Mouse (Mus musculus): Measurements from ENCODE around the gene Sap25. TPM values are rescaled to one million over a fixed set of nuclear protein-coding genes. Genes with fewer than 3 reads are reported as not detected.
"Not testable (repeated sequence)": the region's sequence is repeated elsewhere in the genome, so short reads cannot be mapped to it uniquely, and the experiment has no call there.

Sap25 gene
- polyA plus RNA-seq, 1 experiment from 2014 or later = 6.5 TPM

DNA sequence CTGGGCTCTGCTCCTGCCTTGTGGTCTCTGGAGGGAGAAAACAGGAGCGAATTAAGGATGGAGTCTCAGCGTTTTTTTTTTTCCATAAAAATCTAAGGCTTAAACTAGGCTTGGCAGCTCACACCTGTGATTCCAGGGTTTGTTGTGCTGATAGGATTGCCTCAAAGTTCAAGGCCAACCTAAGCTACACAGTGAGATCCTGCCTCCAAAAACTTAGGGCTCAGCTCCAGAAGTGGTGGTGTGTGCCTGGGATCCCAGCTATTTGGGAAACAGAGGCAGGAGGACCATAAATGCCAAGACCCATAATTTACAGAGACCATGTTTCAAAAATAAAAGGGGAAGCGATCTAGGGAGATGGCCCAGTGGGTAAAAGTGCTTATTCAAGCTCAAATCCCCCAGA, 31.8 kb upstream of the Sap25 start:
- WGBS (ENCODE audit: insufficient replicate concordance) = 56% methylated on average over 3 of the region's 3 CpGs
- Histone ChIP-seq H3K36me3 (peaks cover 20% of the 10 kb centered on the region), H3K27me3 (replicated peaks) (peaks cover 30% of the 10 kb centered on the region), H3K9me3 (replicated peaks) (no peaks in the 10 kb centered on the region), H3K4me1 (peaks cover 72% of the 10 kb centered on the region), H3K9ac (no peak overlapping the region), H3K27ac (no peak overlapping the region), H3K4me2 (no peak overlapping the region), H3K4me3 (no peak overlapping the region)
- no peak for ATAC-seq

DNA sequence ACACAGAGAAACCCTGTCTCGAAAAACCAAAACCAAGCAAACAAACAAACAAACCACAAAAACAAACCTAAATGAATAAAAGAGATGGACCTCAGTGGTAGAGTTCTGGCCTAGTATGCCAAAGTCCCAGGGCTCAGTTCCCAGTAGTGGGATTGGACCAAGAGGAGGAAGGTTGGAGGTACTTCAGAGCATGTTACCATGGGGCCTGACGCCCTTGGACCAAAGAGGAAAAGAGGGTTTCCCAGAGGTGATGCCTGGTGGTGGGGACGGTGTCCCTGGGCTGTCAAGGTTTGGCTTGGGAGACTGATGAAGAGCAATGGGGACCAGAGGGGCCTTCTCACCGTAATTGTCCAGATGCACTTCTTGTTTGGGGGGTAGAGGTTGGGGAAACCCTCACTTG, 31.1 kb upstream of the Sap25 start:
- Histone ChIP-seq H3K36me3 (peaks cover 20% of the 10 kb centered on the region), H3K27me3 (replicated peaks) (peaks cover 30% of the 10 kb centered on the region), H3K27ac (no peak overlapping the region), H3K4me1 (peaks cover 65% of the 10 kb centered on the region), H3K9ac (no peak overlapping the region), H3K4me3 (peak overlapping the region; percentile 7; the same call in 1 of the 2 replicates), H3K4me2 (peak overlapping the region; percentile 39), H3K9me3 (replicated peaks) (no peaks in the 10 kb centered on the region)
- WGBS (ENCODE audit: insufficient replicate concordance) = 63% methylated on average over 4 of the region's 4 CpGs
- ATAC-seq = no peak

DNA sequence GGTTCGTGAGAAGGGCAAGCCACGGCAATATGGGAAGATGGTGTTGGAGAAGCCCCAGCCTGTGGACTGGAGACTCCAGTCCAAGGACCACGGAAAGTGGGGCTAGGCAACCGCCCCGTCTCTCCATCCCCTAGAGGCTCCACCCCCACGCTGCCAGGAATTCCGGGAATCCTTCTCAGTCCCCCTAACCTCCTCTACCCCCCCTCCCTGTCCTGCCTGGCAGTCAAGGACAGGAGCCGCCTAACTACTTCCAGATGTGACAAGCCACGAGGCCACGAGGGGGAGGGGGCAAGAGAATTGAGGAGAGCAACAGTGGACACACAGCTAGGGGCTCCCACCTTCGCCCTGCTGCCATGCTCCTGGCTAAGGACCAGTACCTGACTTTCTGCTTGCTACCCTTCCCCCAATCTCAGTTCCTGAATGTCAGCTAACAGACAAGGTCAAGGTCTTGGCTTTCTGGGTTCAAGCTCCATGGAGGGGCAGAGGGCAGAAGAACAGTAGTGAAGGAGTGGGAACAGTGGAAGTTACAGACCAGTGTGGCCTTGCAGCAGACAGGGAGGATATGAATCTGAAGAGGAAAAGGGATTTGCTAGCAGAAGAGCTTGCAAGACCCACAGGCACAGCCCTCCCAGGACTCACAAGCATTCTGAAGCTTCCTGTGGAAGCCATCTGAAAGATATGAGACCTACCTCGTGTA, 30.4 kb upstream of the Sap25 start:
- H3K9ac ChIP-seq = 0 out of 2 replicates have a peak overlapping the region, but pooled peaks have one; percentile 2
- no peak for ATAC-seq
- H3K27me3 ChIP-seq (replicated peaks) = peaks cover 30% of the 10 kb centered on the region
- no peaks in the 10 kb centered on the region for H3K9me3 ChIP-seq (replicated peaks)
- H3K4me2 ChIP-seq = peak overlapping the region; percentile 39
- WGBS (ENCODE audit: insufficient replicate concordance) = 33% methylated on average over 12 of the region's 12 CpGs
- H3K4me3 ChIP-seq = peak overlapping the region; percentile 7
- H3K4me1 ChIP-seq = peaks cover 58% of the 10 kb centered on the region
- peak overlapping the region; percentile 59 for H3K27ac ChIP-seq
- H3K36me3 ChIP-seq = peaks cover 17% of the 10 kb centered on the region

DNA sequence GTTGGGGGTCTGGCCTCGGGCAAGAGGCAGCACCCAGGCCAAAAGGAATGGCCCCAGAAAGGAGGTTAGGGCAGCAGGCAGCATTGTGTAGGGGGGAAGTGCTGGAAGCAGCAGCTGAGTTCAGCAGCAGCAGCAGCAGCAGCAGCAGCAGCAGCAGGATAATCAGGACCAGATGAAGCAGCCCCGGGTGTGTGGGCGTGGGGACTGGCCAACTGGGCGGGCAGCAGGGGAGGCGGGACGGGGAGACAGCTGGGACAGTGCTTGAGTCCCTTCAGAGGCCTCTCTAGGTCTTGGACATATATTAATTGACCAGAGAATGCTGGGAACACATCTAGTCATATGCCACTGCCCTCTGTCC, 29.9 kb upstream of the Sap25 start:
- H3K9ac ChIP-seq = 0 out of 2 replicates have a peak overlapping the region, but pooled peaks have one; percentile 2
- no peak for ATAC-seq
- 20% methylated on average over 6 of the region's 6 CpGs for WGBS (ENCODE audit: insufficient replicate concordance)
- H3K36me3 ChIP-seq = peaks cover 12% of the 10 kb centered on the region
- no peaks in the 10 kb centered on the region for H3K9me3 ChIP-seq (replicated peaks)
- H3K27me3 ChIP-seq (replicated peaks) = peaks cover 30% of the 10 kb centered on the region
- H3K27ac ChIP-seq = peak overlapping the region; percentile 59
- peak overlapping the region; percentile 39 for H3K4me2 ChIP-seq
- H3K4me1 ChIP-seq = peaks cover 53% of the 10 kb centered on the region
- peak overlapping the region; percentile 7 for H3K4me3 ChIP-seq

DNA sequence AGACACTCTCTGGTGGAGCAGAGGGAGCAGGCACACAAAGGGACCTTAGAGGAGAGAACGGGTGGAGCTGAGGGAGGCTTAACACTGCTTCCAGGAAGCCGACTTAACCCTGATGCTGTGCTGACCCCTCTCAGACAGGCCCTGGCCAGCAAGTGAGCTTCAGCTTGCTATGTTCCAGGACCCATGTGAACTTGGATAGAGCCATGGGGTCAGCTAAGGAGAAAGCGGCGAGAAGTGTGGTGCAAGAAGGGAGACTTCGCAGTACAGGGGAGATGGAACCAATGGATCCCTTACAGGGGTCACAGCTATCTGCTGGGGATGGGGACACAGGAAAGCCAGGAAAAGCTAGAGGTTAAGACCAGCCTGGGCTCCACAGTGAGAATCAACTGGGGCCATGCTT, 28.1 kb upstream of the Sap25 start:
- H3K4me1 ChIP-seq = peaks cover 53% of the 10 kb centered on the region
- no peaks in the 10 kb centered on the region for H3K9me3 ChIP-seq (replicated peaks)
- no peak overlapping the region for H3K27ac ChIP-seq
- H3K36me3 ChIP-seq = no peaks in the 10 kb centered on the region
- 74% methylated on average over 5 of the region's 5 CpGs for WGBS (ENCODE audit: insufficient replicate concordance)
- H3K4me2 ChIP-seq = no peak overlapping the region
- H3K4me3 ChIP-seq = no peak overlapping the region
- H3K27me3 ChIP-seq (replicated peaks) = peaks cover 33% of the 10 kb centered on the region
- H3K9ac ChIP-seq = no peak overlapping the region
- ATAC-seq = no peak

DNA sequence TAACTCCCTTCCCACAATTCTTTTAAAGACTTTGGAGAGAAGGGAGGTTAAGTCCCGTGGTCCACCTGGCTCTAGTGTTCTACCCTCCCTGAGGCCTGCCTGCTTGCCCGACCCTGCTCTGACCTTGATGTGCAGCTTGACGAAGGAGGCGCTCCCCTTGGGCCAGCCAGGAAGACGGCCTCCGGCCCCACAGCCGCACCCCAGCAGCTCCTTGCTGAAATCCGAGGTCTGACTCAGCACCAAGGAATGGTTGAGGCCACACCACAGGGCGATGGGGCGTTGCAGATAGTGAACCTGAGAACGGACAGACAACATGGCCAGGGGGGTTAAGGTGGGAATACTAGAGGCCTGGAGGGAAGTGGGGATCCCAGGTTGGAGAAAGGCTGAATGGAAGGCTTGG, 27.6 kb upstream of the Sap25 start, which contains the start of gene Pcolce:
TSS of gene Pcolce (minus strand) at position 235 of the 400 bp plus-strand sequence.
- no peaks in the 10 kb centered on the region for H3K9me3 ChIP-seq (replicated peaks)
- no peak within 1 kb of the TSS for H3K4me3 ChIP-seq
- WGBS (ENCODE audit: insufficient replicate concordance) = 41% methylated on average over 11 of the region's 11 CpGs
- ATAC-seq = no peak
- no peaks in the 10 kb centered on the region for H3K36me3 ChIP-seq
- H3K27ac ChIP-seq = no peak within 1 kb of the TSS
- no peak within 1 kb of the TSS for H3K4me2 ChIP-seq
- peaks cover 33% of the 10 kb centered on the region for H3K27me3 ChIP-seq (replicated peaks)
- H3K4me1 ChIP-seq = peaks cover 48% of the 10 kb centered on the region
- H3K9ac ChIP-seq = no peak within 1 kb of the TSS

DNA sequence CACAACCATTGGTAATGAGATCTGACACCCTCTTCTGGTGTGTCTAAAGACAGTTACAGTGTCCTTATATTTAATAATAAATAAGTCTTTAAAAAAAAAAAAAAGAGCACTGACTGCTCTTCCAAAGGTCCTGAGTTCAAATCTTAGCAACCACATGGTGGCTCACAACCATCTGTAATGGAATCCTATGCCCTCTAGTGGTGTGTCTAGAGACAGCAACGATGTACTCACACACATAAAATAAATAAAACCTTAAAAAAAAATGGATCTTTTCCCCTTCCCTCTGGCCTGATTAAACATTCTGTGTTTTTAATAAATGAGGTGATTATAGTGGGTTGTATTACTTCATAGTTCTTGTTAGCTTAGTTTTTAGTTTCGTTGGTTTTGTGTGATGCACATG, 26.2 kb upstream of the Sap25 start:
- H3K27ac ChIP-seq; H3K36me3 ChIP-seq; ATAC-seq; H3K9ac ChIP-seq; H3K4me3 ChIP-seq; H3K4me2 ChIP-seq; H3K9me3 ChIP-seq (replicated peaks): not testable (repeated sequence)
- H3K4me1 ChIP-seq = peaks cover 35% of the 10 kb centered on the region
- H3K27me3 ChIP-seq (replicated peaks) = peaks cover 22% of the 10 kb centered on the region
- 82% methylated on average over 2 of the region's 2 CpGs for WGBS (ENCODE audit: insufficient replicate concordance)

DNA sequence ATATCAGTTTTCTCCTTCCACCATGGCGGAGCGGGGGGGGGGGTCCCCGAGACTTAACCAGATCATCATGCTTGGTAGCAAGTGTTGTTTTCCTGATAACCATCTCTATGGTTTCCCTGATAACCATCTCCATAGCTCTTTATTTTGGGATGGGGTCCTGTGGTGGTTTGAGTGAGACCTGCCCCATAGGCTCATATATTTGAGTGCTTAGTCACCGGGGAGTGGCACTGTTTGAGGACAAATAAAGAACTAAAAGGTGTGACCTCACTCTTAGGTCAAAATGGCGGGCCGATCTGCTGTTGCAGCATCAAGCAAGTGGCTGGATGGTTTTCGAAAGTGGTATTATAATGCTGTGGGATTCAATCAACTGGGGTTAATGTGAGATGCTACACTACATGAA, 25.8 kb upstream of the Sap25 start:
- no peak for ATAC-seq
- Histone ChIP-seq H3K9ac (no peak overlapping the region), H3K9me3 (replicated peaks) (no peaks in the 10 kb centered on the region), H3K4me1 (peaks cover 30% of the 10 kb centered on the region), H3K27ac (no peak overlapping the region), H3K36me3 (no peaks in the 10 kb centered on the region), H3K4me2 (no peak overlapping the region), H3K4me3 (no peak overlapping the region), H3K27me3 (replicated peaks) (peaks cover 23% of the 10 kb centered on the region)
- 69% methylated on average over 7 of the region's 7 CpGs for WGBS (ENCODE audit: insufficient replicate concordance)

DNA sequence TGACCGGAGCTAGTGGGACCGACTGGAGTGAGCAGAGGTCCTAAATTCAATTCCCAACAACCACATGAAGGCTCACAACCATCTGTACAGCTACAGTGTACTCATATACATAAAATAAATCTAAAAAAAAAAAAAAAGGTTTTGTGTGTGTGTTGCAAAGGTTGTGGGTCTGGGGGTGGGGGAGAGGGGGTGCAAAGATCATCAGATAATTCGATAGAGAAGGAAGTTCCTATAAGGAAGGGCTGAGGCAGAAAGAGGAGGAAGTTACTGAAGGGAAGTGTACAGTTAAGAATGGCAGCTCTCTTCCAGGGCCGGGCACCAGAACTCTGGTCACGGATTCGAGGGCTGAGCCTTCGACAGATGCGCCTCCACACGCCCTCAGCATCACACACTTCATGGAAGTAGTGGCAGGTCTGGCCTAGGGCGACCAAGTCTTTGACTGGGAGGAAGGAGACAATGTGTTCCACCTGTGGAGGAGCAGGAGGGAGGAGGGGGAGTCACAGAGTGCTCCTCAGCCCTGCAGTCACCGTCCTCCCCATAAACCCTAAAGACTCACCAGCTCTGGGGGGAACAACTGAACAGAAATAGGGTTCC, 17.1 kb upstream of the Sap25 start:
- H3K36me3 ChIP-seq = no peaks in the 10 kb centered on the region
- 34% methylated on average over 11 of the region's 11 CpGs for WGBS (ENCODE audit: insufficient replicate concordance)
- no peak for ATAC-seq
- H3K4me1 ChIP-seq = peaks cover 19% of the 10 kb centered on the region
- no peak overlapping the region for H3K4me3 ChIP-seq
- no peak overlapping the region for H3K4me2 ChIP-seq
- peaks cover 25% of the 10 kb centered on the region; the same call in 1 of the 2 replicates for H3K27me3 ChIP-seq (replicated peaks)
- H3K9ac ChIP-seq = no peak overlapping the region
- no peak overlapping the region for H3K27ac ChIP-seq
- H3K9me3 ChIP-seq (replicated peaks) = no peaks in the 10 kb centered on the region

DNA sequence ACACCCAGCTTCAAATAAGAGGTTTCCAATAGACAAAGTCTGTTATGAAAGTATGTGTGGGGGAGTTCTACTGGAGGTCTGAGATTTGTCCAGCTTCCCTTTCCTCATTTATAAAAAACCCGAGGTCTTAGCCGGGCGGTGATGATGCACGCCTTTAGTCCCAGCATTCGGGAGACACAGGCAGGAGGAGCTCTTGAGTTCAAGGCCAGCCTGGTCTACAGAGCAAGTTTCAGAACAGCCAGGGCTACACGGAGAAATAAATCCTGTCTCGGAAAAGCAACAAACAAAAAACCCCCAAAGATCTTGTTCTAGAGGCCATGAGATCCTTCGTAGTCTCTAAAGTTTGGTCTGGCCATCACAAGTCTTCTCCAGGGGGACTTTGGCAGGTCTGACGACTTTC, 13.1 kb upstream of the Sap25 start:
- Histone ChIP-seq H3K4me3 (peak overlapping the region; percentile 84), H3K27me3 (replicated peaks) (0 out of 2 replicates have a peak, but pooled peaks cover 9% of the 10 kb centered on the region), H3K36me3 (peaks cover 14% of the 10 kb centered on the region), H3K9ac (peak overlapping the region; percentile 78), H3K4me2 (peak overlapping the region; percentile 93), H3K9me3 (replicated peaks) (no peaks in the 10 kb centered on the region), H3K27ac (peak overlapping the region; percentile 89), H3K4me1 (peaks cover 55% of the 10 kb centered on the region)
- WGBS (ENCODE audit: insufficient replicate concordance) = 3% methylated on average over 9 of the region's 9 CpGs
- no peak for ATAC-seq

DNA sequence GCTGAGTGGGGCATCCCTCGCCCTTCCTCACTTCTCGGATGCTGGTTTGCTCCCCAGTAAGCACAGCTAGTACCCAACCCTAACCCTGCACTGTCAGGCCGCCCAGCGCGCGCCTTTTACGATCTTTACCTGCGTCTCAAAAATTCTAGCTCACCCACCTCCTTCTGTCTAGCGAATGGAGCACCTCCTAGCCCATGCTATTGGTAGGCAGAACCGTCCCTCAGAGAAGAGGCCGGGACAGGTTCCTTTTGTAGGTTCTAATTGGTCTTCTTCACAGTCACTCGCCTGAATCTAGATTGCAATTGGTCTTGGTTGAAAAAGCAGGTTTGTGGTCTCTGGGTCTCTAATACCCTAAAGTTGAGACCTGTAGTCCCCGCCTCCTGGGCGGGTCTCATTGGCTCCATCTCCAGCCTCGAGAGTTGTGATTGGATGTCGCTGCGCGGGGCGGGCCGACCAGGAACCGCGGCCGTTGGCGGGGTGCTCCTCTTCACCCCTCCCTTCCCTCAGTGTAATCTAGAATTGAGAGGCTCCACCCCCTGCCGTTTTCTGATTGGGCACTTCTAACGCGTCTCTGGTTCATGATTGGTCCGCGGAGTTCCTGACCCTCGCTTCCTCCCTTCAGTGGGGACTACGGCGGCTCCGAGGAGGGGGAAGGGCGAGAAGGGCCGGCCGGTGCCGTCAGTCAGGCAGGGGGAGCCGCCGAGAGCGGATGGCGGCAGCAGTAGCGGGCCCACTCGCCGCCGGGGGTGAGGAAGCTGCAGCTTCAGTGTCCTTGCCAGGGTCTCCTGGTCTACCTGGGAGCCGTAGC, 12.4 kb upstream of the Sap25 start, which contains the start of the genes Fbxo24, Lrch4 and Gm20605:
TSS of gene Fbxo24 (minus strand) at position 505 of the 808 bp plus-strand sequence.
TSS of gene Lrch4 (plus strand) at position 624 of the 808 bp plus-strand sequence.
TSS of gene Gm20605 (plus strand) at position 678 of the 808 bp plus-strand sequence.
- peaks cover 55% of the 10 kb centered on the region for H3K4me1 ChIP-seq

More for the DNA sequence above, 12.4 kb upstream of the Sap25 start, which contains the start of the genes Fbxo24, Lrch4 and Gm20605:
- Histone ChIP-seq H3K36me3 (peaks cover 21% of the 10 kb centered on the region), H3K9ac (peak within 1 kb of the TSS; percentile 85), H3K27ac (peak within 1 kb of the TSS; percentile 96), H3K27me3 (replicated peaks) (0 out of 2 replicates have a peak, but pooled peaks cover 8% of the 10 kb centered on the region), H3K4me3 (peak within 1 kb of the TSS; percentile 84), H3K4me2 (peak within 1 kb of the TSS; percentile 93), H3K9me3 (replicated peaks) (no peaks in the 10 kb centered on the region)
- WGBS (ENCODE audit: insufficient replicate concordance) = under 1% methylated on average over 45 of the region's 46 CpGs
- ATAC-seq = peak; percentile 93
